Mouse (Mus musculus): Measurements from ENCODE around the gene Xrcc1. TPM values are rescaled to one million over a fixed set of nuclear protein-coding genes. Genes with fewer than 3 reads are reported as not detected.

Xrcc1 gene
- polyA plus RNA-seq, 1 experiment from 2014 or later = 17.9 TPM

DNA sequence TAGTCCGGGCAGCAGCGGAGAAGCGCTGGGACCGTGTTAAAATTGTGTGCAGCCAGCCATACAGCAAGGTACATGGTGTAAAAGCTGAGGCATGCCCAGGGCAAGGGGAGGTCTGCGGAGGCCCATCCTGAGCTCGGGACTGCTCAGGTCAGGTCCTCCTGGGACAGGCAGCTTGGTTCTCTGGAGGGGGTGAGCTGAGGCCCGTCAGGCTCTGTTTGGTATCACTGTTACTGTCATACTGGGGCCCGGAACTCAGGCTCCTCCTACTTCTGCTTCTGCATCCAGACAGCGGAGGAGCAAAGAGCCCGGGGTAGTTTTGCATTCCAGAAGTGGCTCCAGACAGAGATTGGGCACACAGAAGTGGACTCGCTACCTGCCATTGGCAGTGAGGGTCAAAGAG, 19.5 kb downstream of the Xrcc1 start:
- Histone ChIP-seq H3K36me3 (replicated peaks; ENCODE audit: insufficient read depth, low read length) (peaks cover 36% of the 10 kb centered on the region), H3K27me3 (ENCODE audit: insufficient read depth, low read length) (no peaks in the 10 kb centered on the region), H3K4me1 (ENCODE audit: insufficient read depth) (no peaks in the 10 kb centered on the region), H3K9ac (replicated peaks) (no peak overlapping the region), H3K4me2 (ENCODE audit: low read depth, low read length) (no peak overlapping the region), H3K9me3 (ENCODE audit: low read length) (no peaks in the 10 kb centered on the region), H3K27ac (ENCODE audit: low read depth) (no peak overlapping the region), H3K4me3 (ENCODE audit: low read depth, low read length) (no peak overlapping the region)
- TF ChIP-seq CTCF (IDR thresholded peaks at IDR 0.05; ENCODE audit: low read depth) (no peak), EP300 (IDR thresholded peaks at IDR 0.05; ENCODE audit: low read depth) (no peak)
- 84% methylated on average over 11 of the region's 11 CpGs for WGBS (ENCODE audit: insufficient replicate concordance)
- ATAC-seq (no peak), DNase-seq (no peak)

DNA sequence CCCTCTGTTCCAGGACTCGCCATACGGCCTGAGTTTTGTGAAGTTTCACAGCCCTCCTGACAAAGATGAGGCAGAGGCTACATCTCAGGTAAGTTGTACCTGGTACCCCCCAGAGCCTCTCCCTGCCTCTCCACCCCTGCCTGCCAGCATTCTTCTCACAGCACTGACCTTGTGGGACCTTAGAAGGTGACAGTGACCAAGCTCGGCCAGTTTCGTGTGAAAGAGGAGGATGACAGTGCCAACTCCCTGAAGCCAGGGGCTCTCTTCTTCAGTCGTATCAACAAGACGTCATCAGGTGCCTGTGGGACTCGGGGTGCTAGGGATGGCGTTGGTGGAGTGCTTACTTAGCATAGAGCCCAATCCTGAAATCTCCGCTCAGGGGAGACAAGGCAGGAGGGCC, 20.1 kb downstream of the Xrcc1 start:
- Histone ChIP-seq H3K9ac (replicated peaks) (no peak overlapping the region), H3K27me3 (ENCODE audit: insufficient read depth, low read length) (no peaks in the 10 kb centered on the region), H3K27ac (ENCODE audit: low read depth) (no peak overlapping the region), H3K4me2 (ENCODE audit: low read depth, low read length) (no peak overlapping the region), H3K9me3 (ENCODE audit: low read length) (no peaks in the 10 kb centered on the region), H3K4me1 (ENCODE audit: insufficient read depth) (no peaks in the 10 kb centered on the region), H3K36me3 (replicated peaks; ENCODE audit: insufficient read depth, low read length) (peaks cover 33% of the 10 kb centered on the region), H3K4me3 (ENCODE audit: low read depth, low read length) (no peak overlapping the region)
- no peak for TF ChIP-seq CTCF (IDR thresholded peaks at IDR 0.05; ENCODE audit: low read depth)
- no peak for TF ChIP-seq EP300 (IDR thresholded peaks at IDR 0.05; ENCODE audit: low read depth)
- ATAC-seq (no peak), DNase-seq (no peak)
- 90% methylated on average over 9 of the region's 9 CpGs for WGBS (ENCODE audit: insufficient replicate concordance)

DNA sequence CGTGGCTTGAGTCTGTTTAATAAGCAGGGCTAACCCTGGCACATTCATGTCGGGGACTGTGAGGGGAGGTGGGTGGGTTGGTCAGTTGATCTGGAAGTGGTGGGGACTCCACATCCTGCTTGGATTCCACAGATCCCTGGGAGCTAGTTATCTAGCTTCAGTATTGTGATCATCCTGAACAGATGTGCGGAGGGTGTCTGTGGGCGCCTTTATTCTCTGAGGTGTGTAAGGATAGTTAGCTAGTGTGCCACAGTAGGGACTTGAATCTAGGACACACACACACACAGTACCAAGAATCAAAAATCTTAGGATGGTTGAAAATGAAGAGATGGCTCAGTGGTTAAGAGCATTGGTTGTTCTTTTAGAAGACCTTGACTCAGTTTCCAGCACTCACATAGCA, 22.4 kb downstream of the Xrcc1 start:
- H3K27me3 ChIP-seq (ENCODE audit: insufficient read depth, low read length) = no peaks in the 10 kb centered on the region
- peaks cover 29% of the 10 kb centered on the region for H3K36me3 ChIP-seq (replicated peaks; ENCODE audit: insufficient read depth, low read length)
- WGBS (ENCODE audit: insufficient replicate concordance) = 83% methylated on average over 4 of the region's 4 CpGs
- H3K4me2 ChIP-seq (ENCODE audit: low read depth, low read length) = no peak overlapping the region
- H3K27ac ChIP-seq (ENCODE audit: low read depth) = no peak overlapping the region
- H3K9ac ChIP-seq (replicated peaks) = no peak overlapping the region
- no peak for ATAC-seq
- no peak overlapping the region for H3K4me3 ChIP-seq (ENCODE audit: low read depth, low read length)
- peaks cover 1% of the 10 kb centered on the region; the same call in 1 of the 2 replicates for H3K4me1 ChIP-seq (ENCODE audit: insufficient read depth)
- TF ChIP-seq EP300 (IDR thresholded peaks at IDR 0.05; ENCODE audit: low read depth) (no peak), CTCF (IDR thresholded peaks at IDR 0.05; ENCODE audit: low read depth) (no peak)
- DNase-seq = no peak
- H3K9me3 ChIP-seq (ENCODE audit: low read length) = no peaks in the 10 kb centered on the region

DNA sequence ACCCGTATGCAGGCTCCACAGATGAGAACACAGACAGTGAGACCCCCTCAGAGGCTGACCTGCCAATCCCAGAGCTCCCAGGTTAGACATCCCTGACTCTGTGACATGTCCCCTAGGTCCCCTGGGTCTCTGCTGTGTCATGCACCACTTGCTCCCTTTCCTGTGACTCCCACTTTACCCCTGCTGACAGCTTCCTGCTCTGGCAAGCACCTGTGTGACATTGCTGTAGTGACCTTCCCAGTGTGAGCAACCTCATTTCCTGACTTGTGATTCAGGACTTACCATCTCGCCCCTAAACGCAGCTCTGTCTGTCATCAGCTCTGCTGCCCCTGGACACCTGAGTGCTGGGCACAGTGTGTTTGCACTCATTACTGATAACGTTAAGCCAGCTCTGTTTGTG, 25.0 kb downstream of the Xrcc1 start:
- peaks cover 24% of the 10 kb centered on the region for H3K36me3 ChIP-seq (replicated peaks; ENCODE audit: insufficient read depth, low read length)
- no peaks in the 10 kb centered on the region for H3K27me3 ChIP-seq (ENCODE audit: insufficient read depth, low read length)
- 73% methylated on average over 4 of the region's 4 CpGs for WGBS (ENCODE audit: insufficient replicate concordance)
- H3K4me3 ChIP-seq (ENCODE audit: low read depth, low read length) = no peak overlapping the region
- TF ChIP-seq CTCF (IDR thresholded peaks at IDR 0.05; ENCODE audit: low read depth) (no peak), EP300 (IDR thresholded peaks at IDR 0.05; ENCODE audit: low read depth) (no peak)
- peaks cover 6% of the 10 kb centered on the region; the same call in 1 of the 2 replicates for H3K4me1 ChIP-seq (ENCODE audit: insufficient read depth)
- H3K9me3 ChIP-seq (ENCODE audit: low read length) = no peaks in the 10 kb centered on the region
- DNase-seq (no peak), ATAC-seq (no peak)
- H3K4me2 ChIP-seq (ENCODE audit: low read depth, low read length) = no peak overlapping the region
- H3K27ac ChIP-seq (ENCODE audit: low read depth) = no peak overlapping the region
- H3K9ac ChIP-seq (replicated peaks) = no peak overlapping the region

DNA sequence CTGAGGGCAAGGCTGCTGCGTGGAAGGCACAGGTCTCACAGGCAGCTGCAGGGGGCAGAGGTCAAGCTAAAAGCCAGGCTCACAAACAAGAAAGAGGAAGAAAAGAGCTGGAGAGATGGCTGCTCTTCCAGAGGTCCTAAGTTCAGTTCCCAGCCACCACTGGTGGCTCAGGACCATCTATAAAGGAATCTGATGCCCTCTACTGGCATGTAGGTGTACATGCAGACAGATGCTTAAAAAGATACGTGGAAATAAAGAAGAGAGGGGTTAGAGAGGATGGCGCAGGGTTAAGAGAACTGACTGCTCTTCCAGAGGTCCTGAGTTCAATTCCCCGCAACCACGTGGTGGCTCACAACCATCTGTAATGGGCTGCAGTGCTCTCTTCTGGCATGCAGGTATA, 26.4 kb downstream of the Xrcc1 start:
- DNase-seq (no peak), ATAC-seq (no peak)
- H3K9me3 ChIP-seq (ENCODE audit: low read length) = no peaks in the 10 kb centered on the region
- no peak overlapping the region for H3K4me2 ChIP-seq (ENCODE audit: low read depth, low read length)
- peaks cover 12% of the 10 kb centered on the region for H3K36me3 ChIP-seq (replicated peaks; ENCODE audit: insufficient read depth, low read length)
- H3K9ac ChIP-seq (replicated peaks) = no peak overlapping the region
- peaks cover 6% of the 10 kb centered on the region; the same call in 1 of the 2 replicates for H3K4me1 ChIP-seq (ENCODE audit: insufficient read depth)
- WGBS (ENCODE audit: insufficient replicate concordance) = 58% methylated on average over 5 of the region's 5 CpGs
- no peak overlapping the region for H3K4me3 ChIP-seq (ENCODE audit: low read depth, low read length)
- H3K27ac ChIP-seq (ENCODE audit: low read depth) = no peak overlapping the region
- TF ChIP-seq CTCF (IDR thresholded peaks at IDR 0.05; ENCODE audit: low read depth) = peak; percentile 66
- no peak for TF ChIP-seq EP300 (IDR thresholded peaks at IDR 0.05; ENCODE audit: low read depth)
- H3K27me3 ChIP-seq (ENCODE audit: insufficient read depth, low read length) = no peaks in the 10 kb centered on the region

DNA sequence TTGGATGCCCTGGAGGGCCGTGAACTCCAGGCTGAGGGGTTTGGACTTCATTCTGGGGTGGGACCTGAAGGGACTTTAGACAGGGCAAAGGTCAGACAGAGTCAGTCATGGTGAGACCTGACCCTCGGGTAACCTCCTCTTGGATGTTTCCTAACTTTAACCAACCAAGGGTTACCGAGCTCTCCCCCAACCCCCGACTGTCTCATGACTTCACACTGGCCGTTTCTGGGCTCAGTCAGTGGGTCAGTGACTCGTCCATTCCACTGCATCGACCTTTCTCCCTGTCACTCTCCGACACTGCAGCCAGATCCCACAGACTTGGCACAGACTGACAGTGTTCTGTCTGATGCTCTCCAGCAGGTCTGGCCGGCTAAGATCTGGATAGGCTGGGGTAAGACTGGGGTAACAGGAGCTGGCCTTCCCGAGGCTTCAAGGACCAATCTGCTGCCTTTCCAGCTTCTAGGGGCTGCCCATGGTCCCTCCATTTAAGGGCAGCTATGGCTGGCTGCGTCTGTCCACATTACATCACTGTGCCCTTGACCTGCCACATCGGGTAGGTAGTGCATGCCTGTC, 28.2 kb downstream of the Xrcc1 start:
- H3K4me2 ChIP-seq (ENCODE audit: low read depth, low read length) = no peak overlapping the region
- no peaks in the 10 kb centered on the region for H3K36me3 ChIP-seq (replicated peaks; ENCODE audit: insufficient read depth, low read length)
- WGBS (ENCODE audit: insufficient replicate concordance) = 54% methylated on average over 12 of the region's 12 CpGs
- DNase-seq = peak; percentile 57
- peak; percentile 96 for ATAC-seq
- peak overlapping the region; percentile 82 for H3K27ac ChIP-seq (ENCODE audit: low read depth)
- no peaks in the 10 kb centered on the region for H3K9me3 ChIP-seq (ENCODE audit: low read length)
- H3K4me1 ChIP-seq (ENCODE audit: insufficient read depth) = peaks cover 6% of the 10 kb centered on the region; the same call in 1 of the 2 replicates
- H3K4me3 ChIP-seq (ENCODE audit: low read depth, low read length) = no peak overlapping the region
- TF ChIP-seq CTCF (IDR thresholded peaks at IDR 0.05; ENCODE audit: low read depth) = no peak
- peak; percentile 80 for TF ChIP-seq EP300 (IDR thresholded peaks at IDR 0.05; ENCODE audit: low read depth)
- H3K9ac ChIP-seq (replicated peaks) = no peak overlapping the region
- H3K27me3 ChIP-seq (ENCODE audit: insufficient read depth, low read length) = no peaks in the 10 kb centered on the region
